Mouse (Mus musculus): ENCODE measurements at regions not wholly inside any gene's neighbourhood (a gene's known extent, or its start where the extent isn't known, plus 50 kb on each side); places are given as distances from the start of the nearest gene placed in this dataset.

DNA sequence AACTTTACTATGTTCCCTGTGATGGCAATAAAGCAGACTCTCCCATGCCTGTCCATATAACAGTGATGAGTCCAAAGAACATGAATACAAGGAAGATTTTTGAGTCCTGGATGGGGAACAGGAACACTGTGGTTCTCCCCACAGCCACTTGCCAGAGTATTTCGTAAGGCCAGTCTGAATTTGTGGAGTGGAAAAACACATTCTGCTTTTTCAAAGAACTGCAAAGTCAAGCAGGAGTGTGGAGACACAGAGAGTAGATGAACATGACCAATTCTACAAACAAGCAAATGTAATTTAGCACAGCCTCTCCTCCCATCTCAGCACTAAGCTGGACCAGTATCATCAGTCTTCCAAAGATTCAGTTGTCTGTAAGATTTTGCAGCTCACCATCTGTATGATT is 280.0 kb upstream of the Tbc1d5 start:
- TF ChIP-seq CTCF (IDR thresholded peaks at IDR 0.05; ENCODE audit: extremely low read depth, insufficient read depth, insufficient read length, insufficient replicate concordance) = no peak
- TF ChIP-seq POLR2A (IDR thresholded peaks at IDR 0.05; ENCODE audit: low read depth, low read length) = no peak

Measured in spleen, adult 2 months (tissue).